Mouse (Mus musculus): Measurements from ENCODE around the gene Tagap. TPM values are rescaled to one million over a fixed set of nuclear protein-coding genes. Genes with fewer than 3 reads are reported as not detected.
"Not testable (repeated sequence)": the region's sequence is repeated elsewhere in the genome, so short reads cannot be mapped to it uniquely, and the experiment has no call there.

Tagap gene
- polyA plus RNA-seq, 1 experiment: 9.0 TPM

DNA sequence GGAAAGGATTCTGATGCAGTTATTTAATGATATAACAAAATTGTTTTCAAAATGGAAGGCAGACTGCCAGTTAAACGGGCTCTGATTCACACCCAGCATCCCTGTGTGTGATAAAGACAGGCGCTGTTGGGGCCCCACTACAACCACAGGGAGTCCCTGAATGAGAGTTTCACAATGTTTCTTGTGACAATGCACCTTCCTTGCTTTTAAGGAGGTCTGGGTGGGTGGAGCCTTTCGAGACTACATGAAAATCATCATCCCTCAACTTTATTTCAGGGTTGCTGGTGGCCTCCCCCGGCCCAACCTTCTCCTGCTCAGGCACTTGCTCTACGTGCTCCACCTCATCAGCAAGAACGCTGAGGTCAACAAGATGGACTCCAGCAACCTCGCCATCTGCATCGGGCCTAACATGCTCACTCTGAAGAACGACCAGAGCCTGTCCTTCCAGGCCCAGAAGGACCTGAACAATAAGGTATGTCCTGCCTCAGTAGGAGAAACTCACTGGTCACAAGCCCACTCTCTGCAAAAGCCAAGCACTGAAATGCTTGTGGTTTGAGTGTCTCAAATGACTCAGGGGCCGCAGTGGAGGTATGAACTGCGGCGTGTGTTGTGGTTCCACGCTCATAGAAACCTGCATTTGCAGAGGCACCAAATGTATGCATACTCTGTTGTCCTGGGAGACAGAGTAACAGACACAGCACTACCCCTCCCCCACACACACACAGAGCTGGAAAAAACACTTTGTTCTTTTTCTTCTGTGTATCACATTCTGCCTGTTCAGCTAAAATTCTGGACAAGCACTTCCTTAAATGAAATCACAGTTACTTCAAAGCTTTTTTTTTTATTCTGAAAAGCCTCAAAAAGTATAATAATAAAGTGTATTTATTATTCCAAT, 5.5 kb downstream of the Tagap start:
- 88% methylated on average over 13 of the region's 13 CpGs for WGBS
- Histone ChIP-seq H3K36me3 (ENCODE audit: control insufficient read depth, insufficient read depth, low read length) (no peaks in the 10 kb centered on the region), H3K4me1 (replicated peaks; ENCODE audit: control insufficient read depth, insufficient read depth, low read length) (peaks cover 10% of the 10 kb centered on the region), H3K4me3 (ENCODE audit: control insufficient read depth, insufficient read depth, low read length) (no peak overlapping the region), H3K27ac (ENCODE audit: control insufficient read depth, insufficient read depth, low read length) (no peak overlapping the region), H3K27me3 (ENCODE audit: control insufficient read depth, insufficient read depth, low read length) (no peaks in the 10 kb centered on the region)
- no peak for DNase-seq
- TF ChIP-seq POLR2A (IDR thresholded peaks at IDR 0.05; ENCODE audit: control insufficient read depth, extremely low read depth, insufficient read depth, low read length, poor library complexity) (no peak), CTCF (IDR thresholded peaks at IDR 0.05; ENCODE audit: borderline replicate concordance, control insufficient read depth, extremely low read depth, insufficient read depth, low read length, poor library complexity) (no peak)

DNA sequence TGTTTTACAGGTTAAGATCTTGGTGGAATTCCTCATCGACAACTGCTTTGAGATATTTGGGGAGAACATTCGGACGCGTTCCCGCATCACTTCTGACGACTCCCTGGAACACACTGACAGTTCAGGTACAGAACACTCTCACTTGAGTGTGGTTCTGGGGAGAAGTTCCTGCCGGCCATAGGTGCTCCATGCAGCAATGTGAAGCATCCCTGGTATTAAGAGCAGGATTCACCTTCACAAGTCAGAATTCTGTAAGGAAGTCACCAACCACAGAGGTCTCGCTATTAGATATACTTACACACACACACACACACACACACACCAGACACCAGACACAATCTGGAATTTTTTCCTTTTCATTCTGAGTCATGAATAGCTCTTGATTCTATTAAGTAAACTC, 6.3 kb downstream of the Tagap start:
- WGBS: 95% methylated on average over 6 of the region's 8 CpGs
- not testable (repeated sequence) for H3K36me3 ChIP-seq (ENCODE audit: control insufficient read depth, insufficient read depth, low read length); H3K4me1 ChIP-seq (replicated peaks; ENCODE audit: control insufficient read depth, insufficient read depth, low read length); DNase-seq; H3K4me3 ChIP-seq (ENCODE audit: control insufficient read depth, insufficient read depth, low read length); H3K27me3 ChIP-seq (ENCODE audit: control insufficient read depth, insufficient read depth, low read length); H3K27ac ChIP-seq (ENCODE audit: control insufficient read depth, insufficient read depth, low read length)

DNA sequence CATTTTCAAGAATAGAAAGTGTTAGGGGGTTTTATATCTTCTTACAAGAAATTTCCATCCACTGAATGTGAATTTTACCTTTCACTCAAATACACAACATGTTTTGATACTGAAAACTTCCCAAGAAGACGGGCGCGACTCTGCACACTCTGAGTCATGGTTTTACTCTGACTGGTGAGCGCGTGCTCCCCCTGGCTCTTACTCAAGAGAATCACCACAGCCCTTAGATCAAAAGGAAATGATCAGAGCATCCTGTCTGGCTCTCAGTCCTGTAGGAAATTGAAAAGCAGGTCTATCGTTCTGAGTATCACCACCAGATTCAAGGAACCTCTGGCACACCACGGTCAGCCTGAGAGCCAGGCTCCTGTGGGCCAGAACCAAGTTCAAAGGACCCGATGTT, 13.8 kb downstream of the Tagap start:
- Histone ChIP-seq H3K27ac (ENCODE audit: control insufficient read depth, insufficient read depth, low read length) (no peak overlapping the region), H3K4me1 (replicated peaks; ENCODE audit: control insufficient read depth, insufficient read depth, low read length) (0 out of 2 replicates have a peak, but pooled peaks cover 2% of the 10 kb centered on the region), H3K4me3 (ENCODE audit: control insufficient read depth, insufficient read depth, low read length) (no peak overlapping the region), H3K27me3 (ENCODE audit: control insufficient read depth, insufficient read depth, low read length) (no peaks in the 10 kb centered on the region), H3K36me3 (ENCODE audit: control insufficient read depth, insufficient read depth, low read length) (no peaks in the 10 kb centered on the region)
- peak; percentile 58 for DNase-seq
- TF ChIP-seq POLR2A (IDR thresholded peaks at IDR 0.05; ENCODE audit: control insufficient read depth, extremely low read depth, insufficient read depth, low read length, poor library complexity): no peak
- no peak; the same call in 1 of the 2 replicates for TF ChIP-seq CTCF (IDR thresholded peaks at IDR 0.05; ENCODE audit: borderline replicate concordance, control insufficient read depth, extremely low read depth, insufficient read depth, low read length, poor library complexity)
- WGBS: 17% methylated on average over 8 of the region's 8 CpGs

DNA sequence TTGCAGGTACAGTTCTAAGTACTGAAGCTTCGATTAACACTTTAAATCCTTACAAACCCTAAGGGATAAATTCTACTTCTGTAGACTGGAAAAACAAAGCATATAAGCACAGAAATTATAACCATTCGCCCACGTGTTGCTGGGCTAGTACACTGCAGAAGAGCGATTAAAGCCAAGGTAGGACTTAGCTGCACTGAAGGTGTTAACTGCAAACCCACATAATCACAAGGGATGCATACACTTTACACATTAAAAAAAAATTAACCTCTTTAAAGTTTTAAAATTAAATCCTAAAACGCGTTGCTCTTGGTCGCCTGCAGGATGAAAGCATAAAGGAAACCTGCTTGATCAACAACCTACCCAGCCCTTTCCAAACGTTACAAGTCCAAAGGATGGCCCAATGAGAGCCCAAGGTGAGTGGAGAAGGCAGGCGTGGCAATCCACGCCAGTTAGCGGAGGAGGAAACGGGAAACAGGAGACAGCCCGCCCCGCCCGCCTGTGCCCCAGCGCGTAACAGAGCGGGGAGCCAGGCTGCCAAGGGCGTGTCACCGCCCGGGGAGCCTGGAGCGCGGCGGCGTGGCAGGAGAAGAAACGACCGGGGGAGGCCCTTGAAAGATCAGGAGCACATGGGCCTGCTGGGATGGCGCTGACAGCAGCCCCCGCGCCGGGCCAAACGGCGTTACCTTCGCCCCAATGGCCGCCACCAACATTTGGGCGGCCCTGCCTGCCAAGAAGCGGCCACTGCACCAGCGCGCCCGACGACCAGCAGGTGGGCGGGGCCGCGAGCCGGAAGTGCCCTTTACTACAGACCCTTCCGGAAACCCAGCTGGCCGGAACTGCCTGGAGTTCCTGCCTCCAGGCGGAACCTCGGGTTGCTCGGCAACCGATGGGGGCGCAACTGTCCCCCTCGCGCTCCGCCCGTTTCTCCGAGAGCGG, 19.6 kb downstream of the Tagap start, which contains the start of gene Rsph3a:
Rsph3a (plus strand) TSS at position 498 of the 936 bp plus-strand sequence.
- H3K36me3 ChIP-seq (ENCODE audit: control insufficient read depth, insufficient read depth, low read length); H3K27me3 ChIP-seq (ENCODE audit: control insufficient read depth, insufficient read depth, low read length); H3K4me1 ChIP-seq (replicated peaks; ENCODE audit: control insufficient read depth, insufficient read depth, low read length): not testable (repeated sequence)
- Histone ChIP-seq H3K27ac (ENCODE audit: control insufficient read depth, insufficient read depth, low read length) (0 out of 2 replicates have a peak within 1 kb of the TSS, but pooled peaks have one; percentile 10), H3K4me3 (ENCODE audit: control insufficient read depth, insufficient read depth, low read length) (peak within 1 kb of the TSS; percentile 73)
- peak; percentile 70 for DNase-seq
- WGBS: 1% methylated on average over 58 of the region's 58 CpGs

DNA sequence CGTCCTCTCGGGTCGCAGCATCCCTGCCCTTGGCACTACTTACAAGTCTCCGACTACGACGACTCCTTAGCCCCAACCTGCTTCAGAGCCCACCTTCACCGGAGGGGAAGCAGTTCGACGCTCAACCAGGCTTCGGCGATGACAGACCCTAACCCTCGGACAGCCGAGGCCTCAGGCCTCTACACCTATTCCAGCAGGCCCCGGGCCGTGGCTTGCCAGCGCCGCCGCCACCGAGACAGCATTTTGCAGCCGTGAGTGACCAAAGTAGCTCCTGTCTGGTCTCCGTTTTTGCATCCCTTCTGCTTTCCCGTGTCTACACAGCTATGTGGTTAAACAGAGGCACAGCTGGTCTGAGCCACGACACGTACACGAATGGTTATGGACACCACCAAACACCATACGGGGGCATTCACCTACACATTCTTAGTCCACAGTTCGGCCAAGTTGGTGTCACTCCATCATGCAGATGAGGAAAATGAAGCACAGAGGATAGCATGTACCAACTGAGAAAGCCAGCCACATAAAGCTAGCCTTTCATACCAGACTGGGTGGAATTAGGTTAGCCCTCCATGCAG, 20.3 kb downstream of the Tagap start:
- Histone ChIP-seq H3K4me3 (ENCODE audit: control insufficient read depth, insufficient read depth, low read length) (peak overlapping the region; percentile 73), H3K27ac (ENCODE audit: control insufficient read depth, insufficient read depth, low read length) (0 out of 2 replicates have a peak overlapping the region, but pooled peaks have one; percentile 10)
- H3K36me3 ChIP-seq (ENCODE audit: control insufficient read depth, insufficient read depth, low read length); H3K27me3 ChIP-seq (ENCODE audit: control insufficient read depth, insufficient read depth, low read length); DNase-seq; H3K4me1 ChIP-seq (replicated peaks; ENCODE audit: control insufficient read depth, insufficient read depth, low read length): not testable (repeated sequence)
- WGBS: 0% methylated on average over 20 of the region's 27 CpGs

DNA sequence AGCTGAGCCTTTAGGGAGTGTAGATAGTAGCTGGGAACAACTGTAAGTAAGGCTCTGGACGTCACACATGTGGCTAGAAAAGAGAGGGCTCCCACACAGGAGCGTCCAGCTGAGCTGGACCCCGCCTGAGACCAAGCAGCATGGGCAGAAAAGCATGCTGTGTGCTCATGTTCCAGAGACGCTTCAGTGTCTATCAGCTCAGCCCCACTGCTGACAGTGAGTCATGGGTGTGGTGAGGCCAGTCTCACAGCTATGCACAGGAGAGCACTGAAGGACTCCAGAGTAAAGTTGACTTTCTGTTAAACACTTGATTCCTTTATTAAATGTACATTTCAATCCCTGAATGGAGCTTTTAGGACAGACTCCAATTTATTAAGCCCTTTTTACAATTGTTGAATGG, 25.5 kb downstream of the Tagap start:
- WGBS: no CpG with 5 or more reads among the region's 4 CpGs

DNA sequence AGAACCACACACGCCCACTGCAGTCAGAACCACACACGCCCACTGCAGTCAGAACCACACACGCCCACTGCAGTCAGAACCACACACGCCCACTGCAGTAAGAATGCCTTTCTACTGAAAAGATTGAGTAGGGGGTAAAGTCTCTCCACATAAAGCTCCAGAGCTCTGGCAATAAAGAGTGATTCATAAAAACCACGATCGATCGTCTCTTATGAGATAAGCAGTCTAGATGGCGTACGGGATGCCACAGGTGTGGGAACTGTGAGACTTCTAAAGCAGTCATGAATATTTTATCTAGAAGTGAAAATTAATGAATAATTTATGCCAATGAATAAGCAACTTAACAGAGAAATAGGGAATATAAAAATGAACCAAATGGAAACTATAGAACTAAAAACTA, 31.4 kb downstream of the Tagap start:
- not testable (repeated sequence) for H3K4me3 ChIP-seq (ENCODE audit: control insufficient read depth, insufficient read depth, low read length); H3K27me3 ChIP-seq (ENCODE audit: control insufficient read depth, insufficient read depth, low read length); DNase-seq; H3K36me3 ChIP-seq (ENCODE audit: control insufficient read depth, insufficient read depth, low read length); H3K4me1 ChIP-seq (replicated peaks; ENCODE audit: control insufficient read depth, insufficient read depth, low read length); H3K27ac ChIP-seq (ENCODE audit: control insufficient read depth, insufficient read depth, low read length)
- 64% methylated on average over 9 of the region's 9 CpGs for WGBS

More for the DNA sequence above, 25.5 kb downstream of the Tagap start:
- not testable (repeated sequence) for H3K4me3 ChIP-seq (ENCODE audit: control insufficient read depth, insufficient read depth, low read length); DNase-seq; H3K4me1 ChIP-seq (replicated peaks; ENCODE audit: control insufficient read depth, insufficient read depth, low read length); H3K27me3 ChIP-seq (ENCODE audit: control insufficient read depth, insufficient read depth, low read length); H3K36me3 ChIP-seq (ENCODE audit: control insufficient read depth, insufficient read depth, low read length); H3K27ac ChIP-seq (ENCODE audit: control insufficient read depth, insufficient read depth, low read length)

DNA sequence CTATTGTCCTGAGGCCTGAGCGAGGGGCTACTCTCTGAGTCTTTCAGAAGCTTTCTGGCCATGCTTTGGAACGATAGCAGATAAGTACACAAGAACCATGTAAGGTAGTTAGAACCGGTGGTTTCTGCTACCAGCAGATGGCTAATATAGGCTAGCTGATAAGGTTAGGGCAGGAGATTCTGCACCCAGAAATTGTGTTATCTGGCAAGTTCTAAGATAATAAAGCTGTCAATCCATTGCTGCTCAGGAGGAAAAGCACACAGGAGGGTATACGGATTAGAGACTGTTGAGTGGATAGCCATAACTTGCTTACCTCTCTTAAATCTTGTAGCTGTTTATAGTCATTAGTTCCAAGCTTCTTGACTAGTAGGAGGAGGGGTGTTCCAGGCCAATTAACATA, 37.5 kb downstream of the Tagap start:
- H3K4me1 ChIP-seq (replicated peaks; ENCODE audit: control insufficient read depth, insufficient read depth, low read length); DNase-seq: not testable (repeated sequence)
- 94% methylated on average over 4 of the region's 4 CpGs for WGBS

DNA sequence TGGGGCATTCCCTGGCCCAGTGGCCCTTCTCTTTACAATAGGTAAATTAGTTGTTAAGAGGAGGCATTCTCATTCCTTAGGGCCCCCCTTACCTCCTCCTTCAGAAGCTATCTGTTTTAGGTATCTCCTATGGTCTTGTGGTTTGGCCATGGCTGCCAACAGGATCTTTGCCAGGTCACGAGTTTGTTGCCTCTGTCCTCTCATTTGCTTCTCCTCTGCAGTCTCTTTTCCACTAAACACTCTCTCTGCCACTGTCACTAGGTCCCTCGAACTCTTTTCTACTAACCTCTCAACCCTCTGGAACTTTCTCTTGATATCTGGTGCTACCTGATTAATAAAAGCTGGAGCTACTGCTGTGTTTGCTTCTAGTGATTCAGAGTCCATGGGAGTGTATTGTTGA, 38.6 kb downstream of the Tagap start:
- H3K4me1 ChIP-seq (replicated peaks; ENCODE audit: control insufficient read depth, insufficient read depth, low read length); H3K27ac ChIP-seq (ENCODE audit: control insufficient read depth, insufficient read depth, low read length); H3K4me3 ChIP-seq (ENCODE audit: control insufficient read depth, insufficient read depth, low read length); H3K36me3 ChIP-seq (ENCODE audit: control insufficient read depth, insufficient read depth, low read length); DNase-seq; H3K27me3 ChIP-seq (ENCODE audit: control insufficient read depth, insufficient read depth, low read length): not testable (repeated sequence)
- 11% methylated on average over 2 of the region's 2 CpGs for WGBS

More for the DNA sequence above, 37.5 kb downstream of the Tagap start:
- not testable (repeated sequence) for H3K4me3 ChIP-seq (ENCODE audit: control insufficient read depth, insufficient read depth, low read length); H3K27me3 ChIP-seq (ENCODE audit: control insufficient read depth, insufficient read depth, low read length); H3K27ac ChIP-seq (ENCODE audit: control insufficient read depth, insufficient read depth, low read length); H3K36me3 ChIP-seq (ENCODE audit: control insufficient read depth, insufficient read depth, low read length)

Measured in thymus, adult 2 months (tissue).